Mouse (Mus musculus): ENCODE measurements around the gene Tyw1.

- no peak for TF ChIP-seq TCF12 (IDR thresholded peaks at IDR 0.05; ENCODE audit: insufficient read depth, poor library complexity, severe bottlenecking)
- TF ChIP-seq POLR2AphosphoS2 (IDR thresholded peaks at IDR 0.05; ENCODE audit: insufficient read length, low read depth) = no peak
- TF ChIP-seq POLR2A (IDR thresholded peaks at IDR 0.05; ENCODE audit: insufficient read length, low read depth) = no peak
- TF ChIP-seq E2F4 (IDR thresholded peaks at IDR 0.05; ENCODE audit: insufficient read depth) = no peak
- TF ChIP-seq MYOD1 (IDR thresholded peaks at IDR 0.05; ENCODE audit: control insufficient read depth in 1 of 3, insufficient read length in 2 of 3, low read depth in 2 of 3) = no peak
- no peak for TF ChIP-seq USF1 (IDR thresholded peaks at IDR 0.05; ENCODE audit: low read depth)
- TF ChIP-seq SRF (IDR thresholded peaks at IDR 0.05; ENCODE audit: control insufficient read depth, insufficient read length, low read depth) = no peak
- TF ChIP-seq MAX (IDR thresholded peaks at IDR 0.05; ENCODE audit: low read depth) = no peak
- no peak for TF ChIP-seq MYOG (IDR thresholded peaks at IDR 0.05; ENCODE audit: control insufficient read depth in 1 of 3, insufficient read depth in 1 of 3, insufficient read length in 2 of 3, low read depth in 2 of 3)
- TF ChIP-seq CEBPB (IDR thresholded peaks at IDR 0.05; ENCODE audit: insufficient read depth, poor library complexity, severe bottlenecking) = no peak
- TF ChIP-seq REST (IDR thresholded peaks at IDR 0.05; ENCODE audit: insufficient read depth, insufficient read length) = no peak
- no peak for TF ChIP-seq TCF3 (IDR thresholded peaks at IDR 0.05; ENCODE audit: insufficient read length, low read depth)
Observed at GRCm38 (mm10) chr5:130239236-130239635, 16.2 kb upstream of the Tyw1 start.

Measured in myocyte (in vitro differentiated cells).